Comparison of ENCODE assay signal across 16 mouse cellular contexts in the genomic region with DNA sequence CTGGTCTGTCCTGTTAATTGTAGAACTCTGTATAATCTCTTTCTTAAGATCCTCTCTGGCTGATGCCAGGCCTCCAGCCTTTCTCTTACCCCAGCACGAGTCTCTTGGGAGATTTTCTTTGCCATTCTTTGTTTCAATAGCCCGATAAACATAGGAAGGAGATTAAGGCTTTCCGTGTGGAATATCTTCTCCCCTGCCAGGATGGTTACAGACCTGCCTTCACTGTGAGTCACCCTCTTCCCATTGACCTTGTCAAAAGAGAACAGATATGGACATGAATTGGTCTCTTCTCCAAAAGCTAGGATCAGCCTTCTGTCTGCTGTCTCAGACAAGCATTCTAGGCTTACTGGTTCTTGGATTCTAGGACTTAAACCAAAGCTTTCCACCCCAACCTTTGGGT.
"Had no signal": no experiment of that assay in that cellular context is flagged by ENCODE, and none has a peak within 500 bp of the region (broad histone marks: within the 10 kb centered on the region; RNA-seq: fewer than 3 reads in every experiment).

No protein-coding gene starts in this region.

- DNase-seq: heart, postnatal 10 days; heart, postnatal 14 days; heart, postnatal 36 days; heart, postnatal 4 days; kidney, adult 11 months; kidney, adult 18-20 months; kidney, adult 2 months; kidney, adult 8-10 months; kidney, adult 9 months; kidney, postnatal 10 days; kidney, postnatal 14 days; kidney, postnatal 25 days; kidney, postnatal 36 days; kidney, postnatal 4 days; layer of hippocampus, adult 9-11 months; layer of hippocampus, postnatal 36 days had no signal
